Comparison of ENCODE assay signal across 21 mouse cellular contexts in genomic region chr5:33520856-33521255, GRCm38 (mm10).
DNase-seq lines count a peak whose midpoint lies in the region; ATAC-seq and TF ChIP-seq lines count a peak whose summit lies in the region.
"Had no signal": no experiment of that assay in that cellular context is flagged by ENCODE, and none has a peak within 500 bp of the region (broad histone marks: within the 10 kb centered on the region; RNA-seq: fewer than 3 reads in every experiment).

No protein-coding gene starts in this region.

- no peak for TF ChIP-seq CTCF in liver, postnatal 0 days (IDR thresholded peaks at IDR 0.05; ENCODE audit: low read depth)

- peak; percentile 42 to 59; a peak in 3 of 4 replicates for ATAC-seq in hematopoietic stem cell, adult 5-6 weeks (replicated peaks in 1 of 2; ENCODE audit: insufficient read depth in 1 of 2, low FRiP score in 2 of 2, low TSS enrichment in 1 of 2, low read depth in 1 of 2, poor library complexity in 2 of 2, severe bottlenecking in 2 of 2)
- ATAC-seq in liver, postnatal 0 days = no peak
- ATAC-seq: forebrain, embryonic 14.5 days; midbrain, embryonic 13.5 days had no signal

- intact Hi-C loops in left cerebral cortex, postnatal 14 days (cut with DNase I) = no loop called here

- no peak for TF ChIP-seq EP300 in liver, postnatal 0 days (IDR thresholded peaks at IDR 0.05; ENCODE audit: low read depth)

- H3K9ac ChIP-seq in liver, postnatal 0 days (replicated peaks) = no peak overlapping the region
- H3K9ac ChIP-seq: heart, embryonic 13.5 days; hindbrain, embryonic 13.5 days; midbrain, embryonic 13.5 days; neural tube, embryonic 12.5 days had no signal

- no peaks in the 10 kb centered on the region for H3K9me3 ChIP-seq in liver, postnatal 0 days (ENCODE audit: low read length)
- H3K9me3 ChIP-seq: heart, embryonic 13.5 days; hindbrain, embryonic 13.5 days; midbrain, embryonic 13.5 days; neural tube, embryonic 12.5 days had no signal

- no peaks in the 10 kb centered on the region for H3K27me3 ChIP-seq in liver, postnatal 0 days (ENCODE audit: insufficient read depth, low read length)

- peak; percentile 72 for DNase-seq in A20 (ENCODE audit: low read depth, low spot score)
- DNase-seq in CD4-positive, CD25-positive, alpha-beta regulatory T cell, adult 2 months (ENCODE audit: low read depth, low spot score) = peak; percentile 55
- peak; percentile 84 for DNase-seq in thymus, postnatal 0 days (ENCODE audit: low spot score)
- no peak for DNase-seq in MN1 (ENCODE audit: low spot score)
- DNase-seq in right cerebral cortex, adult 18-20 months = no peak
- DNase-seq in liver, postnatal 0 days = no peak
- no peak for DNase-seq in left cerebral cortex, postnatal 14 days (ENCODE audit: low spot score in 2 of 2)
- DNase-seq: adrenal gland, postnatal 10 days; cerebellum, adult 8-10 months; kidney, adult 8-10 months; kidney, postnatal 14 days; lung, adult 2 months; lung, postnatal 14 days had no signal

- H3K4me3 ChIP-seq in liver, postnatal 0 days (ENCODE audit: low read depth, low read length) = no peak overlapping the region
- H3K4me3 ChIP-seq: heart, embryonic 13.5 days; hindbrain, embryonic 13.5 days; megakaryocyte, embryonic 14.5 days; midbrain, embryonic 13.5 days; neural tube, embryonic 12.5 days had no signal

- H3K27ac ChIP-seq in liver, postnatal 0 days (ENCODE audit: low read depth) = no peak overlapping the region
- H3K27ac ChIP-seq: heart, embryonic 13.5 days; hindbrain, embryonic 13.5 days; midbrain, embryonic 13.5 days; neural tube, embryonic 12.5 days; stomach, postnatal 0 days had no signal

- 25% methylated on average over 10 of the region's 10 CpGs for WGBS in liver, postnatal 0 days (ENCODE audit: insufficient replicate concordance)

- no peaks in the 10 kb centered on the region for H3K36me3 ChIP-seq in liver, postnatal 0 days (replicated peaks; ENCODE audit: insufficient read depth, low read length)
- H3K36me3 ChIP-seq: heart, embryonic 13.5 days; hindbrain, embryonic 13.5 days; midbrain, embryonic 13.5 days; neural tube, embryonic 12.5 days had no signal

- H3K4me1 ChIP-seq in liver, postnatal 0 days (ENCODE audit: insufficient read depth) = no peaks in the 10 kb centered on the region
- H3K4me1 ChIP-seq: heart, embryonic 13.5 days had no signal

- no peak overlapping the region for H3K4me2 ChIP-seq in liver, postnatal 0 days (ENCODE audit: low read depth, low read length)
- H3K4me2 ChIP-seq: heart, embryonic 13.5 days; hindbrain, embryonic 13.5 days; midbrain, embryonic 13.5 days; neural tube, embryonic 12.5 days had no signal

Comparison
In these comparisons a context has a peak if more than half of its experiments do, and no peak if none do; other contexts are left out.
1. DNase-seq: peak in A20 (single experiment), CD4-positive, CD25-positive, alpha-beta regulatory T cell, adult 2 months (single experiment) and thymus, postnatal 0 days (single experiment); none in MN1 (single experiment), right cerebral cortex, adult 18-20 months (single experiment), liver, postnatal 0 days (single experiment) and left cerebral cortex, postnatal 14 days (0 of 2).